Mouse (Mus musculus) forebrain, embryonic 15.5 days (tissue): ENCODE data around the gene Plekhg5. TPM values are rescaled to one million over a fixed set of nuclear protein-coding genes. Genes with fewer than 3 reads are reported as not detected.

Experiments
- ATAC-seq: fragments of 200-750 bp; cut with Nextera tagmentation; replicated peaks from 2 replicates; pipeline ENCODE4 v1.8.0; 2017; ENCODE audit warnings: mild to moderate bottlenecking, moderate TSS enrichment, moderate library complexity
- H3K27ac ChIP-seq: fragments of 300-500 bp; sonication (generic); replicated peaks from 2 replicates; pipeline ENCODE4 v1.5.1; 2015; ENCODE audit warnings: mild to moderate bottlenecking, inconsistent platforms
- H3K27me3 ChIP-seq: fragments of 300-500 bp; sonication (generic); 2 replicates; pipeline ENCODE4 v1.6.1; 2015; ENCODE audit warnings: inconsistent platforms
- H3K36me3 ChIP-seq: fragments of 300-500 bp; sonication (generic); 2 replicates; pipeline ENCODE4 v1.6.1; 2015; ENCODE audit warnings: mild to moderate bottlenecking, inconsistent platforms
- H3K4me1 ChIP-seq: fragments of 300-500 bp; sonication (generic); 2 replicates; pipeline ENCODE4 v1.6.1; 2015; ENCODE audit warnings: inconsistent platforms
- H3K4me2 ChIP-seq: fragments of 300-500 bp; sonication (generic); replicated peaks from 2 replicates; pipeline ENCODE4 v1.6.1; 2015; ENCODE audit warnings: mild to moderate bottlenecking, inconsistent platforms
- H3K4me3 ChIP-seq: fragments of 300-500 bp; sonication (generic); 2 replicates; pipeline ENCODE4 v1.5.1; 2015; ENCODE audit warnings: mild to moderate bottlenecking, inconsistent platforms
- H3K9ac ChIP-seq: fragments of 300-500 bp; sonication (generic); replicated peaks from 2 replicates; pipeline ENCODE4 v1.6.1; 2015; ENCODE audit warnings: mild to moderate bottlenecking, inconsistent platforms
- H3K9me3 ChIP-seq: fragments of 300-500 bp; sonication (generic); 2 replicates; pipeline ENCODE4 v1.6.1; 2016; ENCODE audit warnings: inconsistent platforms
- WGBS: fragments of 180-500 bp; shearing (Covaris S2); methylation state at CpG from one replicate; pipeline ENCODE4 v1.1.7; 2015; ENCODE audit warnings: mixed read lengths; 5-methylcytosine and 5-hydroxymethylcytosine counted together
- polyA plus RNA-seq: library from polyadenylated mRNA; unstranded; fragments of >200 nt; fragmentation: Nextera tagmentation; extraction: Ambion mirVana; gene quantifications from 2 replicates; pipeline ENCODE4 v1.2.1, GENCODE M21; 2015

Plekhg5 gene
- polyA plus RNA-seq, 1 experiment from 2014 or later: 9.3 TPM

GRCm38 (mm10) chr4:152088556-152089120, 16.3 kb downstream of the Plekhg5 start:
- H3K9ac ChIP-seq: no peak overlapping the region
- H3K36me3 ChIP-seq: no peaks in the 10 kb centered on the region
- no peak overlapping the region for H3K4me3 ChIP-seq
- H3K27ac ChIP-seq: peak overlapping the region; percentile 43; the same call in 1 of the 2 replicates
- peak overlapping the region; percentile 83 for H3K4me2 ChIP-seq
- H3K27me3 ChIP-seq: 0 out of 2 replicates have a peak, but pooled peaks cover 3% of the 10 kb centered on the region
- no peaks in the 10 kb centered on the region for H3K9me3 ChIP-seq
- WGBS: 28% methylated on average over 8 of the region's 8 CpGs
- no peak; the same call in 1 of the 2 replicates for ATAC-seq
- H3K4me1 ChIP-seq: peaks cover 25% of the 10 kb centered on the region

GRCm38 (mm10) chr4:152090191-152090590, 17.9 kb downstream of the Plekhg5 start:
- H3K4me2 ChIP-seq: no peak overlapping the region
- no peaks in the 10 kb centered on the region for H3K9me3 ChIP-seq
- ATAC-seq: no peak
- H3K4me3 ChIP-seq: no peak overlapping the region
- 78% methylated on average over 9 of the region's 9 CpGs for WGBS
- H3K36me3 ChIP-seq: no peaks in the 10 kb centered on the region
- H3K4me1 ChIP-seq: peaks cover 25% of the 10 kb centered on the region
- no peaks in the 10 kb centered on the region for H3K27me3 ChIP-seq
- H3K27ac ChIP-seq: no peak overlapping the region
- no peak overlapping the region for H3K9ac ChIP-seq

- Histone ChIP-seq H3K4me2 (no peak overlapping the region), H3K36me3 (no peaks in the 10 kb centered on the region), H3K4me3 (no peak overlapping the region), H3K9me3 (no peaks in the 10 kb centered on the region), H3K4me1 (peaks cover 11% of the 10 kb centered on the region), H3K27me3 (no peaks in the 10 kb centered on the region), H3K27ac (no peak overlapping the region), H3K9ac (no peak overlapping the region)
- ATAC-seq: no peak
- 48% methylated on average over 8 of the region's 8 CpGs for WGBS
These were observed 20.5 kb downstream of the Plekhg5 start for GRCm38 (mm10) chr4:152092751-152093293.

GRCm38 (mm10) chr4:152094233-152094632, 21.9 kb downstream of the Plekhg5 start:
- no peaks in the 10 kb centered on the region for H3K36me3 ChIP-seq
- no peak overlapping the region for H3K9ac ChIP-seq
- no peak overlapping the region for H3K4me3 ChIP-seq
- H3K27me3 ChIP-seq: no peaks in the 10 kb centered on the region
- no peaks in the 10 kb centered on the region for H3K4me1 ChIP-seq
- 89% methylated on average over 12 of the region's 12 CpGs for WGBS
- no peak overlapping the region for H3K27ac ChIP-seq
- H3K4me2 ChIP-seq: no peak overlapping the region
- no peak for ATAC-seq
- no peaks in the 10 kb centered on the region for H3K9me3 ChIP-seq

- Histone ChIP-seq H3K27me3 (no peaks in the 10 kb centered on the region), H3K4me3 (no peak overlapping the region), H3K4me2 (no peak overlapping the region), H3K27ac (0 out of 2 replicates have a peak overlapping the region, but pooled peaks have one; percentile 6), H3K4me1 (no peaks in the 10 kb centered on the region), H3K36me3 (no peaks in the 10 kb centered on the region), H3K9me3 (no peaks in the 10 kb centered on the region), H3K9ac (no peak overlapping the region)
- 20% methylated on average over 27 of the region's 27 CpGs for WGBS
- ATAC-seq: 0 out of 2 replicates have a peak, but pooled peaks have one; percentile 13
These were observed 23.9 kb downstream of the Plekhg5 start for GRCm38 (mm10) chr4:152095937-152096910.

- Histone ChIP-seq H3K4me2 (no peak overlapping the region), H3K4me1 (no peaks in the 10 kb centered on the region), H3K27me3 (no peaks in the 10 kb centered on the region), H3K4me3 (no peak overlapping the region), H3K9ac (no peak overlapping the region), H3K9me3 (no peaks in the 10 kb centered on the region), H3K27ac (no peak overlapping the region), H3K36me3 (no peaks in the 10 kb centered on the region)
- ATAC-seq: no peak
- 34% methylated on average over 6 of the region's 6 CpGs for WGBS
These were observed 24.6 kb downstream of the Plekhg5 start for GRCm38 (mm10) chr4:152096927-152097326.

- no peak overlapping the region for H3K4me2 ChIP-seq
- no peak overlapping the region for H3K4me3 ChIP-seq
- WGBS: 28% methylated on average over 11 of the region's 11 CpGs
- H3K9me3 ChIP-seq: no peaks in the 10 kb centered on the region
- no peaks in the 10 kb centered on the region for H3K36me3 ChIP-seq
- no peak overlapping the region for H3K27ac ChIP-seq
- H3K27me3 ChIP-seq: no peaks in the 10 kb centered on the region
- no peak overlapping the region for H3K9ac ChIP-seq
- no peak for ATAC-seq
- H3K4me1 ChIP-seq: no peaks in the 10 kb centered on the region
These were observed 25.9 kb downstream of the Plekhg5 start for GRCm38 (mm10) chr4:152097911-152098799.

GRCm38 (mm10) chr4:152100541-152100940, 28.2 kb downstream of the Plekhg5 start:
- Histone ChIP-seq H3K9ac (no peak overlapping the region), H3K27ac (no peak overlapping the region), H3K4me3 (no peak overlapping the region), H3K4me1 (no peaks in the 10 kb centered on the region), H3K4me2 (no peak overlapping the region), H3K27me3 (no peaks in the 10 kb centered on the region), H3K9me3 (no peaks in the 10 kb centered on the region), H3K36me3 (peaks cover 3% of the 10 kb centered on the region; the same call in 1 of the 2 replicates)
- ATAC-seq: no peak
- 79% methylated on average over 11 of the region's 11 CpGs for WGBS

- no peak for ATAC-seq
- WGBS: 84% methylated on average over 7 of the region's 7 CpGs
- H3K27me3 ChIP-seq: no peaks in the 10 kb centered on the region
These were observed 28.9 kb downstream of the Plekhg5 start for GRCm38 (mm10) chr4:152101081-152101653.

GRCm38 (mm10) chr4:152101921-152102320, 29.6 kb downstream of the Plekhg5 start:
- Histone ChIP-seq H3K9me3 (no peaks in the 10 kb centered on the region), H3K4me2 (no peak overlapping the region), H3K36me3 (peaks cover 3% of the 10 kb centered on the region; the same call in 1 of the 2 replicates), H3K9ac (no peak overlapping the region), H3K27ac (no peak overlapping the region), H3K27me3 (no peaks in the 10 kb centered on the region), H3K4me1 (no peaks in the 10 kb centered on the region), H3K4me3 (no peak overlapping the region)
- WGBS: 89% methylated on average over 16 of the region's 16 CpGs
- no peak for ATAC-seq

More at GRCm38 (mm10) chr4:152101081-152101653, 28.9 kb downstream of the Plekhg5 start:
- Histone ChIP-seq H3K36me3 (peaks cover 3% of the 10 kb centered on the region; the same call in 1 of the 2 replicates), H3K27ac (no peak overlapping the region), H3K4me2 (no peak overlapping the region), H3K9me3 (no peaks in the 10 kb centered on the region), H3K4me1 (no peaks in the 10 kb centered on the region), H3K9ac (no peak overlapping the region), H3K4me3 (no peak overlapping the region)

- no peak overlapping the region for H3K4me2 ChIP-seq
- no peak for ATAC-seq
- H3K9ac ChIP-seq: no peak overlapping the region
- H3K4me1 ChIP-seq: peaks cover 8% of the 10 kb centered on the region
- no peak overlapping the region for H3K27ac ChIP-seq
- H3K36me3 ChIP-seq: peaks cover 3% of the 10 kb centered on the region; the same call in 1 of the 2 replicates
- no peaks in the 10 kb centered on the region for H3K27me3 ChIP-seq
- 34% methylated on average over 7 of the region's 7 CpGs for WGBS
- H3K9me3 ChIP-seq: no peaks in the 10 kb centered on the region
- no peak overlapping the region for H3K4me3 ChIP-seq
These were observed 30.7 kb downstream of the Plekhg5 start for GRCm38 (mm10) chr4:152103025-152103424.
